Mouse (Mus musculus) limb, embryonic 13.5 days (tissue): ENCODE results near the gene Tmem86a. TPM values are rescaled to one million over a fixed set of nuclear protein-coding genes. Genes with fewer than 3 reads are reported as not detected.
A peak's percentile ranks its signal among the peaks of the same experiment; 100 is the strongest.

Experiments
- ATAC-seq: fragments of 200-750 bp; cut with Nextera tagmentation; 2 replicates; pipeline ENCODE4 v1.8.0; 2017; ENCODE audit warnings: low read depth, moderate number of reproducible peaks, moderate TSS enrichment; ENCODE audit not compliant: low FRiP score
- H3K27ac ChIP-seq: fragments of 300-500 bp; sonication (generic); 2 replicates; pipeline ENCODE4 v1.5.1; 2015; ENCODE audit warnings: inconsistent platforms, mild to moderate bottlenecking, moderate library complexity
- H3K27me3 ChIP-seq: fragments of 300-500 bp; sonication (generic); 2 replicates; pipeline ENCODE4 v1.6.1; 2015; ENCODE audit warnings: mild to moderate bottlenecking, inconsistent platforms
- H3K36me3 ChIP-seq: fragments of 300-500 bp; sonication (generic); 2 replicates; pipeline ENCODE4 v1.6.1; 2015; ENCODE audit warnings: inconsistent platforms, mild to moderate bottlenecking, moderate library complexity
- H3K4me1 ChIP-seq: fragments of 300-500 bp; sonication (generic); 2 replicates; pipeline ENCODE4 v1.6.1; 2015; ENCODE audit warnings: inconsistent platforms
- H3K4me2 ChIP-seq: fragments of 300-500 bp; sonication (generic); replicated peaks from 2 replicates; pipeline ENCODE4 v1.6.1; 2015; ENCODE audit warnings: inconsistent platforms, mild to moderate bottlenecking, moderate library complexity
- H3K4me3 ChIP-seq: fragments of 300-500 bp; sonication (generic); 2 replicates; pipeline ENCODE4 v1.5.1; 2015; ENCODE audit warnings: moderate library complexity, mild to moderate bottlenecking, inconsistent platforms
- H3K9ac ChIP-seq: fragments of 300-500 bp; sonication (generic); 2 replicates; pipeline ENCODE4 v1.6.1; 2015; ENCODE audit warnings: mild to moderate bottlenecking, inconsistent platforms
- H3K9me3 ChIP-seq: fragments of 300-500 bp; sonication (generic); 2 replicates; pipeline ENCODE4 v1.6.1; 2016; ENCODE audit warnings: inconsistent platforms
- WGBS: fragments of 180-500 bp; shearing (Covaris S2); methylation state at CpG from one replicate; pipeline ENCODE4 v1.1.7; 2015; 5-methylcytosine and 5-hydroxymethylcytosine counted together
- polyA plus RNA-seq: library from polyadenylated mRNA; unstranded; fragments of >200 nt; fragmentation: Nextera tagmentation; extraction: Ambion mirVana; gene quantifications from 2 replicates; pipeline ENCODE4 v1.2.1, GENCODE M21; 2015

Tmem86a gene
- polyA plus RNA-seq, 1 experiment from 2014 or later, result 28.9 TPM

DNA sequence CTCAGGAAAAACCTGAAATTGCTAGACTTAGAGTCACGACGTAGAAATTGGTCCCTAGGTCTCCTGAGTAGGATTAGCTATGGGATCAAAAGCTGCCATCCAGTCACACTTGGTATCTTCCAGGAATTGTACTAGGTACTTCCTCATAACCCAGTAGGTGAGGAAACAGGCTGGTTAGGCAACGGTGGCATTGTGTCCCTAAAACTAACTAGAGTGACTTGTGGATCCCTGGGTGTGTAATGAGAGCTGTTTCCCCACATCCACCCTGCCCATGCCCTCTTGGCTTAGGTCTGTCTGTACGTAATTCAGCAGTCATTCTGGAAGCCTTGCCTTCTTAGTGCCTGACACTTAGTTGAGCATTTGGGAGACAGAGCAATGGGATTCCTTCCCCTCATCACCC, 5.9 kb downstream of the Tmem86a start:
- Histone ChIP-seq H3K9me3 (no peaks in the 10 kb centered on the region), H3K4me1 (peaks cover 17% of the 10 kb centered on the region), H3K4me2 (no peak overlapping the region), H3K36me3 (peaks cover 20% of the 10 kb centered on the region), H3K27me3 (no peaks in the 10 kb centered on the region), H3K27ac (no peak overlapping the region), H3K9ac (no peak overlapping the region), H3K4me3 (no peak overlapping the region)
- 81% methylated on average over 4 of the region's 4 CpGs for WGBS
- ATAC-seq, result no peak

DNA sequence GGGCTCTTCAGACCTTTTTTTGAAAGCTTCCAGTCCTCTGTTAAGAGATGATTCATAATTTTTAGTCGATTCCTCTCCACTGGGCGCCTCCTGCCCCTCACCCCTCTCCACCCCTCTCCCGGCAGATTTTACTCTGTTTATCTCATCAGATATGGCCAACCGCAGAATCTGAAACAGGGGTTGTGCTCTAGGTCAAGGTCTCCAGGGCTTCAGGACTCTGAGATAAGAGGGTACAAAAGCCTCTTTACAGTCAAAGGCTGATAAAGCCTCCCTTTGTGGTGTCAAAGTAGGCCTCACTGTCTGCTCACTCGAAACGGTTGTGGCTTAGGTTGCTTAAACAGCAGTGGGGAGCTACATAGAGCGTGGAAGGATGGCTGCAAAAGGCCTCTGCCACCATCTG, 8.9 kb downstream of the Tmem86a start:
- no peak overlapping the region for H3K4me3 ChIP-seq
- H3K4me2 ChIP-seq, result no peak overlapping the region
- H3K36me3 ChIP-seq, result peaks cover 7% of the 10 kb centered on the region
- no peak overlapping the region for H3K9ac ChIP-seq
- no peak for ATAC-seq
- H3K9me3 ChIP-seq, result no peaks in the 10 kb centered on the region
- WGBS, result 81% methylated on average over 7 of the region's 7 CpGs
- no peaks in the 10 kb centered on the region for H3K27me3 ChIP-seq
- no peaks in the 10 kb centered on the region for H3K4me1 ChIP-seq
- H3K27ac ChIP-seq, result no peak overlapping the region

DNA sequence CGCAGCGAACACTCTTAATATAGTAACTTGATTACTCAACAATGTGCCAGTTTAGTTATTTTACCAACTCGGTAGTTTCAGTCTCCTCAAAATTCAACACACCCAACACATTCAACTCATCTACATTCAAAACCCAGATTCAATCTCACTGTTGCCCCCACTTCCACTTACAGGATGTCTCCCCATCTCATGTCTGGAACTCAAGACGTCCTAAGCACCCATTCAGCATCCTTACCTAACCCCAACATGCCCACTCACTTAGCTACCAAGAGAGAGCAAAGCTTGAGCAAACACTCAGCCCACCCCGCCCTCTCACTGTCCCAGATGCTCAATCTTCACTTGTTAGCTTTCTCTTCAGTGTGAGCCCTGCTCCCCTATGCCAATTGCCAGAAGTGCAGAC, 11.2 kb downstream of the Tmem86a start:
- no peaks in the 10 kb centered on the region for H3K36me3 ChIP-seq
- no peaks in the 10 kb centered on the region for H3K4me1 ChIP-seq
- H3K27ac ChIP-seq, result no peak overlapping the region
- H3K4me3 ChIP-seq, result no peak overlapping the region
- no peaks in the 10 kb centered on the region for H3K9me3 ChIP-seq
- 81% methylated on average over 5 of the region's 5 CpGs for WGBS
- no peaks in the 10 kb centered on the region for H3K27me3 ChIP-seq
- no peak overlapping the region for H3K9ac ChIP-seq
- no peak for ATAC-seq
- no peak overlapping the region for H3K4me2 ChIP-seq

DNA sequence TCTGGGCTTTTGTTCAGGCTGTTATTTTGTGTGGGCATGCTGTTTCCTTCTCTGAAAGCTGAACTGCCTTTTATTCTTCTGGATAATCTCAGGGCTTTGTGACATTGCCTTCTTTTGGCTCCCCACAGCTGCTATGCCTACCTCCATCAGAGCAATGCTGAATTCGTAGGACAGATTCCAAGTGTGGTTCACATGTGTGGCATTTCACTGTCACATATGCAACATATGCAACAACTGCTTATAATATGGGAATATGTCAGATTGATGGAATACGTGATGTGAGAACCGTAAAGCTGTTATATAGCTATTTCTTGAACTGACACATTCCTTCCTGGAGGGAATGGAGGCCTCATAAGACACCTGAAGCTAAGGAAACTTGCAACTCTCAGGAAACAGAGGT, 16.5 kb downstream of the Tmem86a start:
- H3K9ac ChIP-seq, result no peak overlapping the region

DNA sequence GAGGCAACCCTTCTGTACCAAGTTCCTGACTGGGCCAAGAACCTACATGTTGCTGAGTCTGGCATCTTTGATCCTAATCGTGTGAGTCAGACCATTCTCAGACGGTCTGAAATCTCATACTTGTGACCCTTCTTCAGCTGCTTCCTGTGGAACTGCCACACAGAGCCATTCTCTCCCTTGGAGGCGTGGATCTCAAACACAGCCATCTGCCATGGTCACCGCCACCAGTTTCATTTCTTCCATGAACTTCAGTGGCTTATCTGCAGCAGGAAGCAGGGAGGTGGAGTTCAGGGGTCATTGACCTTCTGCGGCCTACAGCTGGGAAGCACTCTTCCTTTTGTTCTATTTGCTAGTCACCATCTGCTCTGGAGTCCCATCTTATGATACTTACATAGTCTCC, 17.5 kb downstream of the Tmem86a start:
- no peak for ATAC-seq
- H3K4me3 ChIP-seq, result no peak overlapping the region

More for the DNA sequence above, 16.5 kb downstream of the Tmem86a start:
- H3K9me3 ChIP-seq, result no peaks in the 10 kb centered on the region
- WGBS, result 75% methylated on average over 3 of the region's 3 CpGs
- no peak for ATAC-seq
- no peak overlapping the region for H3K4me3 ChIP-seq
- no peak overlapping the region for H3K27ac ChIP-seq
- no peaks in the 10 kb centered on the region for H3K36me3 ChIP-seq
- no peaks in the 10 kb centered on the region for H3K4me1 ChIP-seq
- H3K27me3 ChIP-seq, result no peaks in the 10 kb centered on the region
- no peak overlapping the region for H3K4me2 ChIP-seq

DNA sequence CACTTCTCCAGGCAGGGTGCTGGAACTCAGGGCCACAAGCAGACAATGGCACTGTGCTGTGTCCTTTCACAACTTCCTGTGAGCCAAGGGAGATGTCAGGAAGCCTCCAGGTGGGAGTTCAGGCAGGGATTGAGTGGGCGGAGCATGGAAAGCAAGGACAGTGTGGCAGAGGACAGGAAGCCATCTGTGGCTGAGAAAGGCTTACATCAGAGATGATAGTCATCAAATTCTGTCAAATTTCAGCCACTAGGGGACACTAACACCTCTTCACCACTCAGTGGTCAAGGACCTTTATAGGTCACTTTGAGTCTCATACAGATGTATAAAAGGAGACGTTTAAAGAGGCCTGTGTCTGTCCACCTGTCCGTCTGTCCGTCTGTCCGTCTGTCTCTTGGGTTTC, 22.1 kb downstream of the Tmem86a start:
- Histone ChIP-seq H3K4me3 (no peak overlapping the region), H3K9me3 (no peaks in the 10 kb centered on the region), H3K4me2 (no peak overlapping the region), H3K4me1 (peaks cover 18% of the 10 kb centered on the region), H3K9ac (no peak overlapping the region), H3K27me3 (no peaks in the 10 kb centered on the region), H3K27ac (no peak overlapping the region), H3K36me3 (no peaks in the 10 kb centered on the region)
- 83% methylated on average over 5 of the region's 5 CpGs for WGBS
- no peak for ATAC-seq

More for the DNA sequence above, 17.5 kb downstream of the Tmem86a start:
- H3K4me1 ChIP-seq, result peaks cover 2% of the 10 kb centered on the region
- H3K27ac ChIP-seq, result no peak overlapping the region
- H3K4me2 ChIP-seq, result no peak overlapping the region
- H3K9me3 ChIP-seq, result no peaks in the 10 kb centered on the region
- H3K36me3 ChIP-seq, result no peaks in the 10 kb centered on the region
- H3K9ac ChIP-seq, result no peak overlapping the region
- 78% methylated on average over 5 of the region's 5 CpGs for WGBS
- no peaks in the 10 kb centered on the region for H3K27me3 ChIP-seq

DNA sequence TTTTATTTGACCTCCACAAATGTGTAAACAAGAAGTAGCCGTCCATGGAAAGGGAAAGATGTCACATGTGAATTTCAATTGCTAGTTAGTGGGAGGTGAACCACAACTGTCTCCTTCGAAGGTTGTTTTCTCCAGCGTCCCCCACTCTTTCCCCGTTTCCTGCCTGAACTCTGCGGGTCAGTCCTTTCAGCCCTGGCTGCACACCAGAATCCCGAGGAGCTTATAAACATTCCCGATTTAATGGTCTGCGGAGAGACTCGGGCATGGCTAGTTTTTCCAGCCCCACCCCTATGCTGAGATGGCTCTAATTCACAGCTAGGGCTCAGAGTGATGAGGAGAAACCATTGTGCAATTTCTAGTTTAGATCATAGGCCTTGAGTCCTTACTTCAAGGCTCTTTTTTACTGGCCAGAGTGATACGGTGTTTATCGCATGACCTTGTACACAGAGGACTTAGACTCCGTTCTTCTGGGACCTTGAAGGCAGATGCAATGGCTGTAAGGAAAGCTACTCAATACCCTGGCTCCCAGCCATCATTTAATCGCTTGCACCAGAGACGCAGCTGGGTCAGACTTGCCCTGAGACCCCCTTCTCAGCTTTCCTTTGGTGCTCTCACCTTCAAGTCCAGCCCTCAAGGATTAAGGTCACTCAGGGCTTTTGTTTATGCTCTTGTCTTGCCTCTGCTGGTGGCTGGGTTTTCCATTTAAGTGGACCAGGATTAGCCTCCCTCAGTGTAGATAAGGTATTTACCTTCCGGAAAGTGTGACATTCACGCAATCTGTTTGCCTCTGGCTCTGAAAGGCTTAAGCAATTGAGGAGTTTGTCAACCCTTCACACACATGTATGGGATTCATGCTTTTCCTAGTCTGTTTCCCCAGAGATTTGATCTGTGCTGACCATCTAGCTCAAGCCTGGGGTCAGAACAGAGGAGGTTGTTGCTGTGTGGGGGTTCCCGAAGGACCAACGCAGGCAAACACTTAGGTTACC, 23.4 kb downstream of the Tmem86a start:
- Histone ChIP-seq H3K36me3 (no peaks in the 10 kb centered on the region), H3K27ac (0 out of 2 replicates have a peak overlapping the region, but pooled peaks have one; percentile 28), H3K27me3 (no peaks in the 10 kb centered on the region), H3K4me1 (peaks cover 18% of the 10 kb centered on the region), H3K4me3 (no peak overlapping the region), H3K4me2 (peak overlapping the region; percentile 25; the same call in 1 of the 2 replicates), H3K9ac (no peak overlapping the region), H3K9me3 (no peaks in the 10 kb centered on the region)
- 37% methylated on average over 18 of the region's 18 CpGs for whole genome bisulfite sequencing
- ATAC-seq, result peak; percentile 49; the same call in 1 of the 2 replicates

DNA sequence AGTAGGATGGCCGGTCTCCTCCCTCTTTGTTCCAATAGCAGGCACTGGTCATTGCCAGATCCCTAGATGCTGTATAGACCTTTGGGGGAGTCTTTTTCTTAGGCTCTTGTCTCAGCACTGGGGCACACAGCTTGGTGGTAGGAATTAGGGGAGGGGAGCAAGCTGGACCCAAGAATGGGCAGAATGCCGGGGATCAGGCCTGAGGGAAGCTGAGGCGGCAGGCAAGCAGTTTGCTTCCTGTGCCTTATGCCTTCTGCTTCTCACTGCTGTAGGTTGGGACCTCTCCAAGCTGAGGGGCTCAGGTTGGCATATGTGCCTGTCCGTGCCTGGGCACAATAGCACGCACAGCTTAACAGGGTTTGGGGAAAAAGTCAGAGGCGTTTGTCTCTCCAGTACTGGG, 25.8 kb downstream of the Tmem86a start:
- Histone ChIP-seq H3K4me3 (no peak overlapping the region), H3K27me3 (no peaks in the 10 kb centered on the region), H3K4me1 (peaks cover 22% of the 10 kb centered on the region), H3K4me2 (no peak overlapping the region), H3K27ac (no peak overlapping the region), H3K36me3 (no peaks in the 10 kb centered on the region), H3K9ac (no peak overlapping the region), H3K9me3 (no peaks in the 10 kb centered on the region)
- WGBS, result 89% methylated on average over 6 of the region's 6 CpGs
- ATAC-seq, result no peak

DNA sequence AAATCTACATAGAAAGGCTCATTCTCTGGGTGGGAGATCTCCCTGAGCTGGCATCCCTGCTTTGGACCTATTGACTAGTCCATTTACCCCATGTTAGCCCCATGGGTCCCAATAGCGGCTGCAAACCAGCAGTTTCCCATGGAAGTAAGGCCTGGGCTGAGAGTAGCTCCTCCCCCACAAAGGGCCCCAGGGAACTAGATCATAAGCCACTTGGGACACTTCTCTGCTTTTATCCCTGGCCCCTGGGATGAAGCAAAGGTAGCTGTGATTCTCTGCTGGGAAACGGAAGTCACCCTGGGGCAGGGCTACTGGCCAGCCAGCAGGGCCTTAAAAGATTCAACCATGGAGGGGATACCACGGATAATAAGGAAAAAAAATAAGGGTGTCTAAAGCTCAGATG, 26.3 kb downstream of the Tmem86a start:
- WGBS, result 57% methylated on average over 3 of the region's 3 CpGs
- H3K4me3 ChIP-seq, result no peak overlapping the region
- no peaks in the 10 kb centered on the region for H3K36me3 ChIP-seq
- no peak overlapping the region for H3K27ac ChIP-seq
- ATAC-seq, result no peak
- H3K9ac ChIP-seq, result no peak overlapping the region
- peaks cover 22% of the 10 kb centered on the region for H3K4me1 ChIP-seq
- no peak overlapping the region for H3K4me2 ChIP-seq
- H3K9me3 ChIP-seq, result no peaks in the 10 kb centered on the region
- H3K27me3 ChIP-seq, result no peaks in the 10 kb centered on the region

DNA sequence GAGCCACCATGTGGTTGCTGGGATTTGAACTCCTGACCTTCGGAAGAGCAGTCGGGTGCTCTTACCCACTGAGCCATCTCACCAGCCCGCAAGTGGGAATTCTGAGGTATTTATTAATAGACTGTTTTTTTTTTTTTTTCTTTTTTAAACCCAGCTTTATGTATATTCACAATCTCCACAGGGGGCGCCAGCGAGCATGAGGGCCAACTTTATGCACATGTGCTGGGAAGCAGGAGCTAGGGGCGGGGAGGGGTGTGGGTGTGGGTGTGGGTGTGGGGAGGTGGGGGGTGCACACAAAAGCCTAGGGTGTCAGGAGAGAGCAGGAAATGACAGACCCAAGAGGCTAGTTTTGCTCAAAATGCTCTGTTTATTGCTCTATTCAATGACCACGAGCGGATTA, 27.1 kb downstream of the Tmem86a start:
- Histone ChIP-seq H3K9ac (no peak overlapping the region), H3K4me1 (peaks cover 22% of the 10 kb centered on the region), H3K27me3 (no peaks in the 10 kb centered on the region), H3K27ac (no peak overlapping the region), H3K4me2 (no peak overlapping the region), H3K4me3 (no peak overlapping the region), H3K9me3 (no peaks in the 10 kb centered on the region), H3K36me3 (no peaks in the 10 kb centered on the region)
- no peak for ATAC-seq
- WGBS, result 65% methylated on average over 8 of the region's 8 CpGs

DNA sequence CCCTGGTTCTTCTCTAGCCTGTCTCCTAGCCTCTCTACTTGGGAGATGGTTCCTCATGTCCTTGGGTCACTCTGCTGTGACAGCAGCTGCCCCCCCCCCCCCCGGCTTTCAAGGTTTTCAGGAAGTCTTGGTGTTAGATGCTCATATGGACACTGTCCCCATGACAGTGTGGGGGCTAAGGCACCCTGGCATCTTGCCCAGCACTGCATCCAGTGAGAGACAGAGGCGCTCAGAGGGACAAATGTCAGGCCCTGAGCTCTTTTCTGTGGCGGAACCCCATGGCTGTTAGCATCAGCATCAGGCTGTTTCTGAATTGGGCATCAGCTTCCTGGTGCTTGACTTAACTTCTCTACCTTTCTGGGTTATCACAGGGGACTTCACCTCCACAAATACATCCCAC, 30.5 kb downstream of the Tmem86a start:
- Histone ChIP-seq H3K9me3 (no peaks in the 10 kb centered on the region), H3K4me1 (peaks cover 4% of the 10 kb centered on the region; the same call in 1 of the 2 replicates), H3K4me2 (no peak overlapping the region), H3K27ac (no peak overlapping the region), H3K27me3 (no peaks in the 10 kb centered on the region), H3K4me3 (no peak overlapping the region), H3K9ac (no peak overlapping the region), H3K36me3 (no peaks in the 10 kb centered on the region)
- 62% methylated on average over 3 of the region's 3 CpGs for WGBS
- ATAC-seq, result no peak

DNA sequence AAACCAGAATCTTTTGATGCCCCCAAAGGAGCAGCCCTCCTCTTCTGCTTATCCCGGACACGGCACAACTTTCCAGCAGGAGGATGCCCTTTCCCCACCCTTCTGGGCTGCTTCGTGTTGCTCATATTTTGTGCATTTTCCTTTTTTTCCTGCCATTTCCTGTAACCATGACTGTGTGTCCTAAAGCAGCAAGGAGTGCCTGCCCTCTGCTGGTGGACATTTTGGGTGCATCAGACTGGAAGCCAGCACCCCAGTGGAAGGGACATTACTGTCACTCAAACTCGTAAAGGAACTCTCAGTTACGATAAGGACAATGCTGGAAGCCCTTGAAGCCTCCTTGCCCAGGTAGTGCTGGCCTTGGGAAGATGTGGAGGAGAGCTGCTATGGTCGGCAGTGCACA, 30.9 kb downstream of the Tmem86a start:
- Histone ChIP-seq H3K9ac (no peak overlapping the region), H3K27me3 (no peaks in the 10 kb centered on the region), H3K4me3 (no peak overlapping the region), H3K4me2 (no peak overlapping the region), H3K27ac (no peak overlapping the region), H3K4me1 (peaks cover 4% of the 10 kb centered on the region; the same call in 1 of the 2 replicates), H3K36me3 (no peaks in the 10 kb centered on the region), H3K9me3 (no peaks in the 10 kb centered on the region)
- 36% methylated on average over 6 of the region's 6 CpGs for WGBS
- ATAC-seq, result no peak
